Mouse (Mus musculus) neural tube, embryonic 11.5 days (tissue): ENCODE measurements around the gene Lamb3. TPM values are rescaled to one million over a fixed set of nuclear protein-coding genes. Genes with fewer than 3 reads are reported as not detected.
"Not testable (repeated sequence)": the region's sequence is repeated elsewhere in the genome, so short reads cannot be mapped to it uniquely, and the experiment has no call there.

Experiments
- ATAC-seq: fragments of 200-750 bp; cut with Nextera tagmentation; 2 replicates; pipeline ENCODE4 v1.8.0; 2017; ENCODE audit warnings: moderate number of reproducible peaks, mild to moderate bottlenecking, moderate TSS enrichment, moderate library complexity; ENCODE audit not compliant: insufficient read depth, low FRiP score, low TSS enrichment
- DNase-seq: peaks from one replicate; pipeline ENCODE4 v3.0.0-alpha.2; 2015; ENCODE audit warnings: low spot score
- H3K27ac ChIP-seq: fragments of 300-500 bp; sonication (generic); 2 replicates; pipeline ENCODE4 v1.5.1; 2014; ENCODE audit warnings: low read depth, mild to moderate bottlenecking, low read length
- H3K27me3 ChIP-seq: fragments of 300-500 bp; sonication (generic); 2 replicates; pipeline ENCODE4 v1.6.1; 2014; ENCODE audit warnings: mild to moderate bottlenecking, low read length, mixed read lengths; ENCODE audit not compliant: control insufficient read depth, insufficient read depth
- H3K36me3 ChIP-seq: fragments of 300-500 bp; sonication (generic); 2 replicates; pipeline ENCODE4 v1.6.1; 2014; ENCODE audit warnings: mild to moderate bottlenecking, low read length, moderate library complexity, mixed read lengths; ENCODE audit not compliant: control insufficient read depth, insufficient read depth
- H3K4me1 ChIP-seq: fragments of 300-500 bp; sonication (generic); 2 replicates; pipeline ENCODE4 v1.6.1; 2014; ENCODE audit warnings: low read length, mixed read lengths; ENCODE audit not compliant: control insufficient read depth, insufficient read depth
- H3K4me2 ChIP-seq: fragments of 300-500 bp; sonication (generic); 2 replicates; pipeline ENCODE4 v1.6.1; 2014; ENCODE audit warnings: low read depth, mild to moderate bottlenecking, moderate library complexity
- H3K4me3 ChIP-seq: fragments of 300-500 bp; sonication (generic); 2 replicates; pipeline ENCODE4 v1.5.1; 2014; ENCODE audit warnings: low read depth, low read length
- H3K9ac ChIP-seq: fragments of 300-500 bp; sonication (generic); 2 replicates; pipeline ENCODE4 v1.6.1; 2014; ENCODE audit warnings: mild to moderate bottlenecking, low read length
- H3K9me3 ChIP-seq: fragments of 300-500 bp; sonication (generic); 2 replicates; pipeline ENCODE4 v1.6.1; 2016; ENCODE audit warnings: low read length; ENCODE audit not compliant: control insufficient read depth
- WGBS: fragments of 180-500 bp; shearing (Covaris S2); extraction: QIAGEN DNeasy Blood & Tissue Kit; methylation state at CpG from one replicate; pipeline ENCODE4 v1.1.7; 2014; 5-methylcytosine and 5-hydroxymethylcytosine counted together
- polyA plus RNA-seq: library from polyadenylated mRNA; unstranded; fragments of >200 nt; fragmentation: Nextera tagmentation; extraction: Ambion mirVana; gene quantifications from 2 replicates; pipeline ENCODE4 v1.2.1, GENCODE M21; 2014

The Lamb3 gene
- polyA plus RNA-seq, 1 experiment from 2014 or later = 0.62 TPM

DNA sequence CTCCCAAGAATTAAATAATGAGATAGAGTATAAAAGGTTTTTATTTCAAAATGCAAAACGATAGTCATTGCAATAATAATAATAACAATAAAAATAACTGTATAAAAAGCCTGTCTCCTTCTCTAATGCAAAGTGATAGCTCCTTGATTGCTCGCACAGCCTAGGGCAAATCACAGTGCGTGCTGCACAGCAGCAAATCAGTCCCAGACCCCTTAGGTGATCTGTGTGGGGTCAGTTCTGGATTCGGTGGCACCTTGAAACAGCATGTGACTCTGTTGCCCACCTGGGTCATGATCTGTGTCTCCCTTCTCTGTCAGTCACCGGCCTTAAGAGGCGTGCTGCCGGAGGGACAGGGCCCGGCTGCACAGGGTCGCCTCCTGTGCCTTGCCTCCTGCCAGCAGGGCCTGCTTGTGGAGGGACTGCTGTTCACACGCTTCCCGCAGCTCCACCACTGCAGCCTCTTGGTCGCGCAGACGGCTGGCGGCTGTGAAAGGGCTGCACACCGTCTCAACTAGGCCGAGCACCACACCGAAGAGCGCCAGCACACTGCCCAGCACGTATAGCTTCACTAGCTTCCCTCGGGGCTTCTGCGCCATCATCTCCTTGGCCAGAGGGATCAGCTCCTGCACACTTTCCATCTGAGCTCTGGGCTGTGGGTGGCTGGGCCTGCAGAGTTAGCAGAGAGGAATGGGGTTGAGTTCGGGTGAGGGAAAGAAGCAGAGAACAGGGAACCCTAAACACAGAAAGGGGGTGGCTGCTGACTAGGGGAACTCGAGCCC, 64.8 kb downstream of the Lamb3 start:
- H3K27me3 ChIP-seq = no peaks in the 10 kb centered on the region
- H3K4me2 ChIP-seq = peak overlapping the region; percentile 72
- peaks cover 8% of the 10 kb centered on the region; the same call in 1 of the 2 replicates for H3K4me1 ChIP-seq
- peak overlapping the region; percentile 36 for H3K4me3 ChIP-seq
- WGBS = 10% methylated on average over 24 of the region's 24 CpGs
- H3K9ac ChIP-seq = peak overlapping the region; percentile 60
- peak; percentile 57 for DNase-seq
- no peaks in the 10 kb centered on the region for H3K36me3 ChIP-seq
- no peaks in the 10 kb centered on the region for H3K9me3 ChIP-seq
- 0 out of 2 replicates have a peak overlapping the region, but pooled peaks have one; percentile 35 for H3K27ac ChIP-seq
- peak; percentile 69 for ATAC-seq

- Histone ChIP-seq H3K27me3 (no peaks in the 10 kb centered on the region), H3K27ac (0 out of 2 replicates have a peak within 1 kb of the TSS, but pooled peaks have one; percentile 35), H3K9me3 (no peaks in the 10 kb centered on the region)
Observed at GRCm38 (mm10) chr1:193272916-193273601, 65.6 kb downstream of the Lamb3 start, which contains the start of gene G0s2. Gene G0s2, minus strand, starts transcription at chr1:193273217.

GRCm38 (mm10) chr1:193274407-193275071, 67.0 kb downstream of the Lamb3 start:
- no peaks in the 10 kb centered on the region for H3K27me3 ChIP-seq
- no peaks in the 10 kb centered on the region for H3K36me3 ChIP-seq
- no peak overlapping the region for H3K9ac ChIP-seq
- ATAC-seq (no peak), DNase-seq (no peak)
- H3K4me1 ChIP-seq = peaks cover 8% of the 10 kb centered on the region; the same call in 1 of the 2 replicates
- H3K27ac ChIP-seq = no peak overlapping the region
- no peak overlapping the region for H3K4me3 ChIP-seq
- 86% methylated on average over 8 of the region's 8 CpGs for WGBS
- no peaks in the 10 kb centered on the region for H3K9me3 ChIP-seq
- no peak overlapping the region for H3K4me2 ChIP-seq

More at GRCm38 (mm10) chr1:193272916-193273601, 65.6 kb downstream of the Lamb3 start, which contains the start of gene G0s2:
- WGBS = 0% methylated on average over 17 of the region's 23 CpGs
- peaks cover 8% of the 10 kb centered on the region; the same call in 1 of the 2 replicates for H3K4me1 ChIP-seq
- no peaks in the 10 kb centered on the region for H3K36me3 ChIP-seq
- peak within 1 kb of the TSS; percentile 60 for H3K9ac ChIP-seq
- ATAC-seq (peak; percentile 90), DNase-seq (peak; percentile 66)
- peak within 1 kb of the TSS; percentile 36 for H3K4me3 ChIP-seq
- peak within 1 kb of the TSS; percentile 72 for H3K4me2 ChIP-seq

- no peak overlapping the region for H3K9ac ChIP-seq
- ATAC-seq (no peak), DNase-seq (no peak)
- no peak overlapping the region for H3K27ac ChIP-seq
- H3K9me3 ChIP-seq = no peaks in the 10 kb centered on the region
- H3K4me1 ChIP-seq = no peaks in the 10 kb centered on the region
- 40% methylated on average over 6 of the region's 6 CpGs for WGBS
- H3K27me3 ChIP-seq = no peaks in the 10 kb centered on the region
- no peaks in the 10 kb centered on the region for H3K36me3 ChIP-seq
- H3K4me3 ChIP-seq = no peak overlapping the region
- no peak overlapping the region for H3K4me2 ChIP-seq
Observed at GRCm38 (mm10) chr1:193278414-193279045, 71.0 kb downstream of the Lamb3 start.

DNA sequence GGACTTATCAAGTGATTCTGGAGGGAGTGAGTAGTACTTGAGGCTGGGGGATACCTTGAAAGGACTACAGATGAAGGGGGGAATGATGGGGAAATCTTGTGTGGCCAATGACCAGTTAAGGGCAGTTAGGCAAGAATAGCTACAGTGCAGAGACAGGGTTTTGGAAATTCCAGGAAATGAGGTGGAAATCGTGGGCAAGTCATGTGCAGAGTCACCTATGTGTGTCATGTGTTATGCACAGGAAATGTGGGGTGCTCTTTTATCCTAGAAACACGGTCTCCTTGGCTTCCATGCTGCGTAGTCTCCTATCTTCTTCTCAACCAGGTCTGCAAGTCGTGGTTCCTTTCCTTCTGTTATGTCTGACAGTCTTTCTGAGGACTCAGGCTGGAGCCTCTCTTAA, 72.0 kb downstream of the Lamb3 start:
- no peaks in the 10 kb centered on the region for H3K9me3 ChIP-seq
- WGBS = 92% methylated on average over 4 of the region's 4 CpGs
- DNase-seq (no peak), ATAC-seq (no peak)
- no peak overlapping the region for H3K4me2 ChIP-seq
- H3K36me3 ChIP-seq = no peaks in the 10 kb centered on the region
- no peaks in the 10 kb centered on the region for H3K27me3 ChIP-seq
- no peaks in the 10 kb centered on the region for H3K4me1 ChIP-seq
- no peak overlapping the region for H3K9ac ChIP-seq
- no peak overlapping the region for H3K4me3 ChIP-seq
- H3K27ac ChIP-seq = no peak overlapping the region

GRCm38 (mm10) chr1:193281344-193281743, 73.8 kb downstream of the Lamb3 start:
- WGBS = 86% methylated on average over 2 of the region's 2 CpGs
- Histone ChIP-seq H3K36me3 (no peaks in the 10 kb centered on the region), H3K27ac (no peak overlapping the region), H3K9ac (no peak overlapping the region), H3K4me2 (no peak overlapping the region), H3K4me1 (no peaks in the 10 kb centered on the region), H3K4me3 (no peak overlapping the region), H3K9me3 (no peaks in the 10 kb centered on the region), H3K27me3 (no peaks in the 10 kb centered on the region)
- DNase-seq (no peak), ATAC-seq (no peak)

DNA sequence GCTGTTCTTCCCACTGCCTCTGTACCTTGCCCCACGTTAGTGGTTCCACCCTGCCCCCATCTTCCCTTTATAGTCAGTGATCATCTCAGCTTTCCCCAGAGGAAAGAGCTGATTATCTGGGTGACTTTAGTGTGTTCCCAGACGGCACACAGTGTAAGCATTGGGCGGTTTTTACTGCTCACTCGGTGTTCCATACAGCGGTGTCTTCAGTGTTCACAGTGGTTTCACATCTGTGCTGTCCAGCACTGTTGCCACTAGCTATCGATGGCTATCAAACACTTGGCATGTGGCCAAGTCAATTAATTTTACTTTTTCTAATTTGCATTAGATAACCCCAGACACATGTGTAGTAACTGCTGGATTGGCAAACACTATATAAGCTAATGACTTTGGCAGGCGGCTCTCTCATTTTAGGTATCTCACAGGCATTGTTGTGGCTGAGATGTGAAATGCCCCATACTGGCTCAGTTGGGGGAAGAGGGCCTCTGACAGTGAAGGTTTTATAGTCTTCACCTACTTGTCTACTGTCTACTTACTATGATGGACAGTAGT, 76.8 kb downstream of the Lamb3 start:
- H3K9me3 ChIP-seq = no peaks in the 10 kb centered on the region
- no peaks in the 10 kb centered on the region for H3K4me1 ChIP-seq
- H3K27me3 ChIP-seq = no peaks in the 10 kb centered on the region
- H3K9ac ChIP-seq = no peak overlapping the region
- ATAC-seq (no peak), DNase-seq (no peak)
- 79% methylated on average over 7 of the region's 7 CpGs for WGBS
- no peak overlapping the region for H3K27ac ChIP-seq
- H3K4me2 ChIP-seq = no peak overlapping the region
- H3K4me3 ChIP-seq = no peak overlapping the region
- no peaks in the 10 kb centered on the region for H3K36me3 ChIP-seq

- not testable (repeated sequence) for ATAC-seq, DNase-seq, H3K9ac ChIP-seq, H3K4me1 ChIP-seq, H3K27ac ChIP-seq, H3K4me2 ChIP-seq, H3K4me3 ChIP-seq, H3K9me3 ChIP-seq, H3K27me3 ChIP-seq, H3K36me3 ChIP-seq
- 90% methylated on average over 3 of the region's 3 CpGs for WGBS
Observed at GRCm38 (mm10) chr1:193285766-193286325, 78.3 kb downstream of the Lamb3 start.
